Mouse (Mus musculus) neural tube, embryonic 14.5 days (tissue): ENCODE data around the gene Ier5l. TPM values are rescaled to one million over a fixed set of nuclear protein-coding genes. Genes with fewer than 3 reads are reported as not detected.

Experiments
- ATAC-seq: fragments of 200-750 bp; cut with Nextera tagmentation; 2 replicates; pipeline ENCODE4 v1.8.0; 2017; ENCODE audit warnings: low read depth, mild to moderate bottlenecking, moderate TSS enrichment, moderate library complexity
- H3K27ac ChIP-seq: fragments of 300-500 bp; sonication (generic); 2 replicates; pipeline ENCODE4 v1.5.1; 2014; ENCODE audit warnings: low read depth, mild to moderate bottlenecking, control low read depth, low read length, moderate library complexity, mixed read lengths
- H3K27me3 ChIP-seq: fragments of 300-500 bp; sonication (generic); 2 replicates; pipeline ENCODE4 v1.6.1; 2014; ENCODE audit warnings: low read length; ENCODE audit not compliant: control insufficient read depth, insufficient read depth
- H3K36me3 ChIP-seq: fragments of 300-500 bp; sonication (generic); 2 replicates; pipeline ENCODE4 v1.6.1; 2014; ENCODE audit warnings: low read length, mixed read lengths; ENCODE audit not compliant: control insufficient read depth, insufficient read depth
- H3K4me1 ChIP-seq: fragments of 300-500 bp; sonication (generic); 2 replicates; pipeline ENCODE4 v1.6.1; 2014; ENCODE audit warnings: low read length; ENCODE audit not compliant: control insufficient read depth, insufficient read depth
- H3K4me2 ChIP-seq: fragments of 300-500 bp; sonication (generic); 2 replicates; pipeline ENCODE4 v1.6.1; 2014; ENCODE audit warnings: mild to moderate bottlenecking, low read depth, low read length, control low read depth
- H3K4me3 ChIP-seq: fragments of 300-500 bp; sonication (generic); 2 replicates; pipeline ENCODE4 v1.5.1; 2014; ENCODE audit warnings: low read depth, low read length, control low read depth, mixed read lengths
- H3K9ac ChIP-seq: fragments of 300-500 bp; sonication (generic); replicated peaks from 2 replicates; pipeline ENCODE4 v1.6.1; 2014; ENCODE audit warnings: low read depth, mild to moderate bottlenecking, control low read depth, low read length, mixed read lengths
- H3K9me3 ChIP-seq: fragments of 300-500 bp; sonication (generic); 2 replicates; pipeline ENCODE4 v1.6.1; 2016; ENCODE audit warnings: low read length; ENCODE audit not compliant: control insufficient read depth
- WGBS: fragments of 180-500 bp; shearing (Covaris S2); extraction: QIAGEN DNeasy Blood & Tissue Kit; methylation state at CpG from one replicate; pipeline ENCODE4 v1.1.7; 2014; 5-methylcytosine and 5-hydroxymethylcytosine counted together
- polyA plus RNA-seq: library from polyadenylated mRNA; unstranded; fragments of >200 nt; fragmentation: Nextera tagmentation; extraction: Ambion mirVana; gene quantifications from 2 replicates; pipeline ENCODE4 v1.2.1, GENCODE M21; 2014

Gene Ier5l
- polyA plus RNA-seq, 1 experiment from 2014 or later = 2.6 TPM

DNA sequence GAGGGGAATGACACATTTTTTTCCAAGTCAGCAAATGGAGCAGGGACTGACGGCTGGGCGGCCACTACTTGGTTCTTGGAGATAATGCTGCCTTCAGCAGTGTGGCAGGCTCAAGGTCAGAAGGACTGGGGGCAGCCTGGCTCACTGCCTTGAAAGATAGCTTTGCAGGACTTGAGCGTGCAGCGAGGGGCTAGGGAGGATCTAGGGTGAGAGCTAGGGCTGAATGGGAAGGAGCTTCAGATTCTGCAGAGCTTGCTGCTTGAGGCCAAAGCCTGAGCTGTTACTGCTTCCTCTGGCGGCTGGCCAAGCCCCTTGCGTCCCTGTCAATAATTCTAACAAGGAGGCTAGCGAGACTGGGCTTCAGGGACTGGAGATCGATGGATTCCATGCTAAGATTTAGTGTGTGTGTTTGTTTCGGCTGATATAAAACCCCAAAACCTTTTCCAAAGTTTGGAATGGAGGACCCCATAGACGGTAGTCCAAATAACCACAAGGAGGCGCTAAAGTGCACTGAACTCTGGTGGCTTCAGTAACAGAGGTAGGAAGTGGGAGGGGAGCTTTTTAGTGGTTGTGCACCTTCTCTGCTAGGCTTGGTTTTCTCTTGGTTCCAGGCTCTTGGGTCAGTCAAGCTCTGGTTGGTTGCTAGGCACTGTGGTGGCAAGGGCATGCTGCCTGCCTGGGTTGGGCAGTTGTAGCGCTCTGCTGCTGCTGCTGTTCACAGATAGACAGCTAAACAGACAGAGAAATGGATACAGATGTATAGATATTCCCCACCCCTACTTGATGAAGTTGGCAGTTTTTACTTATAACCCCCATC is 33.1 kb downstream of the Ier5l start:
- Histone ChIP-seq H3K36me3 (peaks cover 42% of the 10 kb centered on the region; the same call in 1 of the 2 replicates), H3K4me1 (peaks cover 34% of the 10 kb centered on the region), H3K9me3 (no peaks in the 10 kb centered on the region)

DNA sequence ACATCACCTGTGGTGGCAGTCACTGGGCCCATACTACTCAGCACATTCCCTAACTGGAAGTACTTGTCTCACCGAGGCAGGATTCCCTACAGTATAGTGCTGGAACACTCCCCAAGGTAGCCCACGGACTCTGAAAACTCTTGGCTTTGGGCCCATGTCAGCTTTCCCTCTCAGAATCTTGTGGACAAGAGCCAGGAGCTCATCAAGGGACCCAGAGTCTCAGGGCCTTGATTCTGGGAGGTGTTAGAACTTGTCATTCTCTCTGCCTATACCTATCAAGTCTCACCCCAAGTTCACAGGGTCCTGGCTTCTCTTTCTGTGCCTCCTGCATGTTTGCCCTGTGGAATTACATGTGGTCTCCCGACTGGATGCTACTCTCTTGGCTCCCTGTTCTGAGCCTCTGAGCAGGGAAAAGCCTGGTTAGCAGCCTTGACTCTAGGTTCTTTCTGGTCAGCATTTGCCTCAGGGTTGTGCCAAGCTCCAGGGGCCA is 33.8 kb downstream of the Ier5l start:
- Histone ChIP-seq H3K9me3 (no peaks in the 10 kb centered on the region), H3K4me1 (peaks cover 34% of the 10 kb centered on the region), H3K27ac (peak overlapping the region; percentile 96), H3K9ac (no peak overlapping the region), H3K36me3 (peaks cover 36% of the 10 kb centered on the region; the same call in 1 of the 2 replicates), H3K27me3 (no peaks in the 10 kb centered on the region), H3K4me2 (no peak overlapping the region), H3K4me3 (no peak overlapping the region)
- 59% methylated on average over 3 of the region's 3 CpGs for WGBS
- no peak for ATAC-seq

More for the DNA sequence above, 33.1 kb downstream of the Ier5l start:
- no peak overlapping the region for H3K9ac ChIP-seq
- H3K27me3 ChIP-seq = no peaks in the 10 kb centered on the region
- H3K4me3 ChIP-seq = no peak overlapping the region
- 16% methylated on average over 12 of the region's 12 CpGs for WGBS
- peak; percentile 25 for ATAC-seq
- H3K4me2 ChIP-seq = peak overlapping the region; percentile 31
- peak overlapping the region; percentile 96 for H3K27ac ChIP-seq

DNA sequence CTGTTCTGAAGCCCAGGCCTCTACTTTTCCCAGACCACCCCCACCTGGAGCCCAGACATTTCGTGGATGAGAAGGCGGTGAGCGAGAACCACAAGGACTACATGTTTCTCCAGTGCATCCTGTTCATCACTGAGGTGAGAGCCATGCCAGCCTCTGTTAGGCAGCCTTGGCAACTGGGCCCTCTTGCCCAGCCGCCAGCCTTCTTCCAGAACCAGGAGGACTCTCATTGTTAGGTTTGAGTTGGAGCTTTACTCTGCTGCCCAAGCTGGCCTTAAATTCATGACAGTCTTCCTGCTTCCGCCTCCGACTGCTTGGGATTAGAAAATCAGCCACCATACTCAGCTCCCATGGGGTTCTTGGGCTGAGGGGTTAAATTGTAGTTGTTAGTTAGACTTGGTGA is 34.4 kb downstream of the Ier5l start:
- 0 out of 2 replicates have a peak overlapping the region, but pooled peaks have one; percentile 35 for H3K27ac ChIP-seq

DNA sequence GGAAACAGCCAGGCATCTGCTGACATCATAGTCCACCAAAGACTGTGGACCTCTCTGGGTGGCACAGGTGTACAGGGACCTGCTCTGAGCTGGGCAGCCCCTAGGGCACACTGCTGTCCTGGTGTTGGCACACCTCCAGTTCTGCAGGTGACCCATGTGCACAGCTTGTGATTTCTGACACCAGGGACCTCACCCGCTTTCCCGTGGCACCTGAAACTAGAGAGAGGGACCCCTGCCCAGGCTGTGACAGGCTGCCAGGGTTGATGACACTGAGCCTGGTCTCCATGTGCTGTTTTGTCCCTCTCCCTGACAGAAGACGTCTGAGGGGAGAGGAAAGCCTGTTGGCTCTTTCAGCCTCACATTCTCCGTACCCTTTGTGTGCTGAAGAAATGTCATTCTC is 36.2 kb downstream of the Ier5l start:
- H3K36me3 ChIP-seq = peaks cover 36% of the 10 kb centered on the region
- no peak overlapping the region for H3K27ac ChIP-seq
- no peaks in the 10 kb centered on the region for H3K27me3 ChIP-seq
- no peak overlapping the region for H3K4me2 ChIP-seq
- 93% methylated on average over 4 of the region's 4 CpGs for WGBS
- H3K4me1 ChIP-seq = peaks cover 29% of the 10 kb centered on the region
- no peak for ATAC-seq
- no peaks in the 10 kb centered on the region for H3K9me3 ChIP-seq
- H3K9ac ChIP-seq = no peak overlapping the region
- no peak overlapping the region for H3K4me3 ChIP-seq

More for the DNA sequence above, 34.4 kb downstream of the Ier5l start:
- Histone ChIP-seq H3K27me3 (no peaks in the 10 kb centered on the region), H3K4me2 (no peak overlapping the region), H3K9me3 (no peaks in the 10 kb centered on the region), H3K4me1 (peaks cover 34% of the 10 kb centered on the region), H3K4me3 (no peak overlapping the region), H3K36me3 (peaks cover 36% of the 10 kb centered on the region; the same call in 1 of the 2 replicates), H3K9ac (no peak overlapping the region)
- 96% methylated on average over 6 of the region's 6 CpGs for WGBS
- ATAC-seq = no peak

DNA sequence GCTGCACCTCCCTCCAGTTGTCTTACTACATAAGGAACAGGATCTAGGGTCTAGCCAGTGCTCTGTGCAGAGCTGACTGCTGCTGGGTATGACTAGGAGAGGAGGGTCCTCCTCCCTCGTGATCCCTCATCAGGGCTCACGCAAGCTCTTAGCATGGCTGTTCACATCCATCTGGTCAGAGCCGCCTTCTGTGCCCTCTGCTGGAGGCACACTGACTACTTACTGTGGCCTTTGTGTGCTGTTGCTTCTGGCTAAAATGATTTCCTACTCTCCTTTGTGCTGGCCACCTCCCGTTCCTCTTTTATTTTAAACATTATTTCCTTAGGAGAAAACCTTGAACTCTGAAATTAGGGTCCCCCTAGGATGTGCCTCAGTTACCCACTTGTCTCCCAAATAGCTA is 37.2 kb downstream of the Ier5l start:
- 86% methylated on average over 4 of the region's 4 CpGs for WGBS
- no peak overlapping the region for H3K4me2 ChIP-seq
- H3K9ac ChIP-seq = no peak overlapping the region
- no peaks in the 10 kb centered on the region for H3K27me3 ChIP-seq
- peaks cover 43% of the 10 kb centered on the region for H3K36me3 ChIP-seq
- H3K4me1 ChIP-seq = peaks cover 19% of the 10 kb centered on the region
- no peak overlapping the region for H3K27ac ChIP-seq
- no peak for ATAC-seq
- H3K4me3 ChIP-seq = no peak overlapping the region
- no peaks in the 10 kb centered on the region for H3K9me3 ChIP-seq

DNA sequence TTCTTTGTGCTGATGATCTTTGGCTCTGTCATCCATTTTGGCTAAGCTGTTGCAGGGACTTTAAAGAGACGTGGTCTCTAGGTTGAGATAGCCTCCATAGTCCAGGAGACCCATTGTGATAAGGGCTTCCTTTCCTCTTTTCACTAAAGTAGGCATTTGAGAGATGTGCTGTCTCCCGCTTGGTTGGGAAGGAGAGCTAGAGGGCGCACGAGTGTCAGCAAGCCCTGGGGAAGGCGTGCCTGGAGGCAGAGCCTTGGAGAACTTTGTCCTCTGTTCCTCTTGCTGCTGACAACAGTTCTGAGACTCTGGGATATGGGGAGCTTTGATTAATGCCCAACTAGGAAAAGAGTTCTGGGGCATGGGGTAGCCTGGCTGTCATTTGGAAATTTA is 37.9 kb downstream of the Ier5l start:
- peaks cover 13% of the 10 kb centered on the region for H3K4me1 ChIP-seq
- no peaks in the 10 kb centered on the region for H3K9me3 ChIP-seq
- H3K27me3 ChIP-seq = no peaks in the 10 kb centered on the region
- ATAC-seq = no peak
- no peak overlapping the region for H3K27ac ChIP-seq
- 80% methylated on average over 5 of the region's 5 CpGs for WGBS
- H3K36me3 ChIP-seq = peaks cover 45% of the 10 kb centered on the region
- H3K9ac ChIP-seq = no peak overlapping the region
- no peak overlapping the region for H3K4me2 ChIP-seq
- H3K4me3 ChIP-seq = no peak overlapping the region

DNA sequence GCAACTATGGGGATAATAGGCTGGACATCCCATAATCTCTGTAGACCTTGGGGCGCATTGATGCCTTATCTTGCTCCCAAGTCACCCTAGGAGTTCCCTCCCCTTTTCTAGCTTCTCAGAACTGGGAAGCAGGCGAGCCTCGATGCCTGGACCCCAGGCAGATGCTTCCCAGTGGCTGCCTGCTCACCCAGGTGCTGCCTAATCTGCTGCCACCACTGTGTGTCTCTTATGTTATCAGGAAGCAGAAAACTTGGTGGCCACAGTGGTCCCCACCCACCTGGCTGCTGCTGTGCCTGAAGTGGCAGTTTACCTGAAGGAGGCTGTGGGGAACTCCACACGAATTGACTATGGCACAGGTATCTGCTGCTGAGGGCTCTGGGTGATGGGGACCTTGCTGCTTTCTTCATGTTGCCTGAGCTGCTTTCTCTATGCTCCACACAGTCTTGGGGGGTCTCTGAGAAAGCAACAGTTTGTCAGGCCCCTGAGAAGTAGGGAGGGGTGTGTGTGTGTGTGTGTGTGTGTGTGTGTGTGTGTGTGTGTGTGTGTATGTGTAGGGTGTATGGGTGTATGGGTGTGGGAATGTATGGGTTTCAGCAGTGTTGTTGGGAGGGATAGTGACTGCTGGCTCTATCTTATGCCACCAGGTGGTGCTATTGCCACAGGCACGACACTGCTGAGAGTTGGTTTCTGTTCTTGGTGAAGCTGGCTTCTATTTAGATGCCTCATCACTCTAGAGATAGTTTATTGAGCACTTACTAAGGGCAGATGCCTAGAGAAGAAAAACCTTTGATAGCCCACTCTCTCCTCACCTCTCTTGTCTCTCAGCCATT is 38.5 kb downstream of the Ier5l start:
- peaks cover 51% of the 10 kb centered on the region for H3K36me3 ChIP-seq

DNA sequence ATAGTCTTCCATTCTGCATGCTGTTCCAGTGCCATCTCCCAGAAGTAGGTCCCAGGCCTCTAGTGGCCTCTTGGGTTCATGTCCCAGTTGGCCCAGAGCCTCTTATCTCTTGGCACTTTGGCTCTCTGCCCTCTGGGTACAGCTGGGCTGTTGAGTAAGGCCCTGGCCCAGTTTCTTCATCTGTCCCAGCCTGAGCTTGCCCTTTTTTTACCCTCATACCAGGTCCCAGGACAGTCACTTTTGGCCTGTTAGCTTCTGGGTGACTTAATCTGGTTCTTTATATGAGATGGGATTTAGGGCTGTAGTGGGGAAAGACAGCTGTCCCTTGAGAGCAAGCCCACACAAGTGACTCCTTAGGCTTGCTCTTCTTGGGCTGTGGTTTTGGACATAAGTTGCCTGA is 44.9 kb downstream of the Ier5l start:
- Histone ChIP-seq H3K4me1 (no peaks in the 10 kb centered on the region), H3K9ac (no peak overlapping the region), H3K4me3 (no peak overlapping the region), H3K27me3 (no peaks in the 10 kb centered on the region), H3K36me3 (peaks cover 55% of the 10 kb centered on the region), H3K27ac (no peak overlapping the region), H3K4me2 (no peak overlapping the region), H3K9me3 (no peaks in the 10 kb centered on the region)
- ATAC-seq = no peak

More for the DNA sequence above, 38.5 kb downstream of the Ier5l start:
- Histone ChIP-seq H3K4me2 (no peak overlapping the region), H3K9ac (no peak overlapping the region), H3K27me3 (no peaks in the 10 kb centered on the region), H3K9me3 (no peaks in the 10 kb centered on the region), H3K4me3 (no peak overlapping the region), H3K27ac (no peak overlapping the region), H3K4me1 (peaks cover 9% of the 10 kb centered on the region)
- WGBS = 55% methylated on average over 5 of the region's 5 CpGs
- peak; percentile 65; the same call in 1 of the 2 replicates for ATAC-seq
